Comparison of ENCODE assay signal across 8 mouse cellular contexts in genomic region chr3:63900021-63900571, GRCm38 (mm10). TPM values are rescaled to one million over a fixed set of nuclear protein-coding genes. Genes with fewer than 3 reads are reported as not detected.
DNase-seq lines count a peak whose midpoint lies in the region; ATAC-seq and TF ChIP-seq lines count a peak whose summit lies in the region.

No protein-coding gene starts in this region.

- peak overlapping the region; percentile 98 for H3K4me2 ChIP-seq in lung, postnatal 0 days (replicated peaks; ENCODE audit: low read depth, low read length)
- H3K4me2 ChIP-seq in forebrain, embryonic 14.5 days (ENCODE audit: low read length) = peak overlapping the region; percentile 87

- no peaks in the 10 kb centered on the region for H3K27me3 ChIP-seq in lung, postnatal 0 days (replicated peaks; ENCODE audit: insufficient read depth, low read length)
- no peaks in the 10 kb centered on the region for H3K27me3 ChIP-seq in forebrain, embryonic 14.5 days (replicated peaks; ENCODE audit: control insufficient read depth, insufficient read depth, low read length)

- no peak overlapping the region for H3K27ac ChIP-seq in lung, postnatal 0 days (ENCODE audit: low read length)
- peak overlapping the region; percentile 89; the same call in 1 of the 2 replicates for H3K27ac ChIP-seq in forebrain, embryonic 14.5 days (ENCODE audit: low read depth, low read length)

- H3K9ac ChIP-seq in lung, postnatal 0 days (replicated peaks; ENCODE audit: low read depth) = no peak overlapping the region
- no peak overlapping the region; the same call in 1 of the 2 replicates for H3K9ac ChIP-seq in forebrain, embryonic 14.5 days (ENCODE audit: low read length)

- H3K4me3 ChIP-seq in lung, postnatal 0 days (ENCODE audit: low read depth, low read length) = peak overlapping the region; percentile 55; the same call in 1 of the 2 replicates
- peak overlapping the region; percentile 69 for H3K4me3 ChIP-seq in forebrain, embryonic 14.5 days (ENCODE audit: low read depth, low read length)

- peaks cover 4% of the 10 kb centered on the region; the same call in 1 of the 2 replicates for H3K4me1 ChIP-seq in lung, postnatal 0 days (ENCODE audit: insufficient read depth, low read depth, low read length)
- H3K4me1 ChIP-seq in forebrain, embryonic 14.5 days (ENCODE audit: control insufficient read depth, insufficient read depth, low read length) = peaks cover 13% of the 10 kb centered on the region; the same call in 1 of the 2 replicates

- no peaks in the 10 kb centered on the region for H3K9me3 ChIP-seq in lung, postnatal 0 days (ENCODE audit: low read length)
- H3K9me3 ChIP-seq in forebrain, embryonic 14.5 days (replicated peaks; ENCODE audit: control insufficient read depth, low read length) = no peaks in the 10 kb centered on the region

- DNase-seq in lung, postnatal 0 days (ENCODE audit: low spot score) = no peak
- no peak for DNase-seq in lung, postnatal 36 days
- DNase-seq in forebrain, embryonic 14.5 days (ENCODE audit: low spot score) = peak; percentile 73
- peak; percentile 15 to 22 for DNase-seq in layer of hippocampus, postnatal 36 days
- peak; percentile 61 for DNase-seq in retina, embryonic 14.5 days (ENCODE audit: low spot score)
- DNase-seq in urinary bladder, postnatal 25 days (ENCODE audit: low spot score) = no peak
- DNase-seq in adrenal gland, adult (ENCODE audit: inconsistent age in 2 of 2, low spot score in 1 of 2) = no peak
- no peak for DNase-seq in adrenal gland, postnatal 36 days

- TF ChIP-seq CTCF in lung, postnatal 0 days (IDR thresholded peaks at IDR 0.05) = no peak

- WGBS in lung, postnatal 0 days = 4% methylated on average over 12 of the region's 12 CpGs
- 0% methylated on average over 12 of the region's 12 CpGs for WGBS in forebrain, embryonic 14.5 days

- no peak for ATAC-seq in lung, postnatal 0 days
- ATAC-seq in forebrain, embryonic 14.5 days = peak; percentile 30

- no peak for TF ChIP-seq EP300 in lung, postnatal 0 days (IDR thresholded peaks at IDR 0.05)

- H3K36me3 ChIP-seq in lung, postnatal 0 days (ENCODE audit: insufficient read depth, low read length) = no peaks in the 10 kb centered on the region
- H3K36me3 ChIP-seq in forebrain, embryonic 14.5 days (ENCODE audit: control insufficient read depth, insufficient read depth, low read length) = no peaks in the 10 kb centered on the region

RNA-seq across cellular contexts. Expression of gene Plch1, which starts 0.8 kb away (rescaled TPM):
- polyA plus RNA-seq in lung, postnatal 0 days (2015; fragmentation: Nextera tagmentation; extraction: Ambion mirVana) = 1.00 and 1.5 TPM in 2 replicates
- polyA plus RNA-seq in forebrain, embryonic 14.5 days (2014; fragmentation: Nextera tagmentation; extraction: Ambion mirVana) = 10.1 TPM in 2 replicates
- 1 to 10 TPM; 4.7 to 6.2 TPM for total RNA-seq in layer of hippocampus, postnatal 36 days (2021)
- under 1 TPM; 0.16 to 0.23 TPM for total RNA-seq in adrenal gland, postnatal 36 days (2021)

RNA-seq across cellular contexts. Expression of gene E130311K13Rik, which starts 29.2 kb away (rescaled TPM):
- 6.4 and 6.6 TPM in 2 replicates for polyA plus RNA-seq in lung, postnatal 0 days (2015; fragmentation: Nextera tagmentation; extraction: Ambion mirVana)
- 4.8 and 5.3 TPM in 2 replicates for polyA plus RNA-seq in forebrain, embryonic 14.5 days (2014; fragmentation: Nextera tagmentation; extraction: Ambion mirVana)
- 10 to 100 TPM; 12.5 to 13.4 TPM for total RNA-seq in layer of hippocampus, postnatal 36 days (2021)
- 10 to 100 TPM in 1 of 2 experiments, 1 to 10 TPM in 1; 8.3 to 14.1 TPM for total RNA-seq in adrenal gland, postnatal 36 days (2021)

Comparison
In these comparisons a context has a peak if more than half of its experiments do, and no peak if none do; other contexts are left out.
1. DNase-seq: peak in forebrain, embryonic 14.5 days (single experiment), layer of hippocampus, postnatal 36 days (2 of 2) and retina, embryonic 14.5 days (single experiment); none in lung, postnatal 0 days (single experiment), lung, postnatal 36 days (single experiment), urinary bladder, postnatal 25 days (single experiment), adrenal gland, adult (0 of 2) and adrenal gland, postnatal 36 days (0 of 2).
2. RNA of gene Plch1, which starts 0.8 kb away (total RNA-seq): 4.7 to 6.2 TPM in layer of hippocampus, postnatal 36 days; 0.16 to 0.23 TPM in adrenal gland, postnatal 36 days; every median in the first group is over 4 times any median in the second.